Mouse (Mus musculus) lung, embryonic 14.5 days (tissue): ENCODE results near the gene Nicn1. TPM values are rescaled to one million over a fixed set of nuclear protein-coding genes. Genes with fewer than 3 reads are reported as not detected.
"Not testable (repeated sequence)": the region's sequence is repeated elsewhere in the genome, so short reads cannot be mapped to it uniquely, and the experiment has no call there.

Experiments
- ATAC-seq: fragments of 200-750 bp; cut with Nextera tagmentation; 2 replicates; pipeline ENCODE4 v1.8.0; 2017; ENCODE audit warnings: mild to moderate bottlenecking, moderate TSS enrichment, moderate library complexity; ENCODE audit not compliant: insufficient read depth
- DNase-seq: peaks from one replicate; pipeline ENCODE4 v3.0.0-alpha.2; 2015
- H3K27ac ChIP-seq: fragments of 300-500 bp; sonication (generic); 2 replicates; pipeline ENCODE4 v1.5.1; 2014; ENCODE audit warnings: low read depth, mild to moderate bottlenecking, moderate library complexity
- H3K27me3 ChIP-seq: fragments of 300-500 bp; sonication (generic); 2 replicates; pipeline ENCODE4 v1.6.1; 2014; ENCODE audit warnings: low read length, control low read depth; ENCODE audit not compliant: insufficient read depth
- H3K36me3 ChIP-seq: fragments of 300-500 bp; sonication (generic); 2 replicates; pipeline ENCODE4 v1.6.1; 2014; ENCODE audit warnings: control low read depth; ENCODE audit not compliant: insufficient read depth
- H3K4me1 ChIP-seq: fragments of 300-500 bp; sonication (generic); 2 replicates; pipeline ENCODE4 v1.6.1; 2014; ENCODE audit warnings: antibody characterized with exemption, control low read depth; ENCODE audit not compliant: insufficient read depth
- H3K4me2 ChIP-seq: fragments of 300-500 bp; sonication (generic); 2 replicates; pipeline ENCODE4 v1.6.1; 2014; ENCODE audit warnings: mild to moderate bottlenecking
- H3K4me3 ChIP-seq: fragments of 300-500 bp; sonication (generic); 2 replicates; pipeline ENCODE4 v1.5.1; 2014; ENCODE audit warnings: low read depth, low read length
- H3K9ac ChIP-seq: fragments of 300-500 bp; sonication (generic); 2 replicates; pipeline ENCODE4 v1.6.1; 2014
- H3K9me3 ChIP-seq: fragments of 300-500 bp; sonication (generic); 2 replicates; pipeline ENCODE4 v1.6.1; 2016; ENCODE audit warnings: low read depth, low read length, control low read depth
- CTCF ChIP-seq: IDR thresholded peaks from 2 replicates; pipeline ENCODE4 v1.5.1; 2016; ENCODE audit warnings: antibody characterized with exemption, low read depth
- whole genome bisulfite sequencing: fragments of 180-500 bp; shearing (Covaris S2); extraction: QIAGEN DNeasy Blood & Tissue Kit; methylation state at CpG from one replicate; pipeline ENCODE4 v1.1.7; 2014; 5-methylcytosine and 5-hydroxymethylcytosine counted together
- polyA plus RNA-seq: library from polyadenylated mRNA; unstranded; fragments of >200 nt; fragmentation: Nextera tagmentation; extraction: Ambion mirVana; gene quantifications from 2 replicates; pipeline ENCODE4 v1.2.1, GENCODE M21; 2014

Nicn1 gene
- polyA plus RNA-seq, 1 experiment from 2014 or later: 33.1 TPM

- DNase-seq (peak; percentile 34), ATAC-seq (no peak)
- WGBS: 56% methylated on average over 7 of the region's 7 CpGs
- Histone ChIP-seq H3K36me3 (no peaks in the 10 kb centered on the region), H3K4me2 (no peak overlapping the region), H3K27me3 (no peaks in the 10 kb centered on the region), H3K4me1 (peaks cover 20% of the 10 kb centered on the region), H3K4me3 (no peak overlapping the region), H3K9me3 (no peaks in the 10 kb centered on the region), H3K9ac (no peak overlapping the region), H3K27ac (peak overlapping the region; percentile 18; the same call in 1 of the 2 replicates)
- TF ChIP-seq CTCF: no peak
Observed at GRCm38 (mm10) chr9:108267691-108268090, 22.5 kb upstream of the Nicn1 start.

- H3K4me2 ChIP-seq, H3K27ac ChIP-seq, H3K36me3 ChIP-seq, H3K4me3 ChIP-seq, H3K27me3 ChIP-seq, H3K9me3 ChIP-seq, H3K9ac ChIP-seq, ATAC-seq, DNase-seq: not testable (repeated sequence)
- WGBS: 62% methylated on average over 6 of the region's 7 CpGs
- H3K4me1 ChIP-seq: peaks cover 20% of the 10 kb centered on the region
Observed at GRCm38 (mm10) chr9:108268701-108269100, 21.5 kb upstream of the Nicn1 start.

- no peaks in the 10 kb centered on the region for H3K36me3 ChIP-seq
- peaks cover 6% of the 10 kb centered on the region; the same call in 1 of the 2 replicates for H3K4me1 ChIP-seq
- no peak for DNase-seq
- H3K9ac ChIP-seq: no peak overlapping the region
- no peak overlapping the region for H3K4me3 ChIP-seq
- TF ChIP-seq CTCF: no peak
- no peaks in the 10 kb centered on the region for H3K27me3 ChIP-seq
- 27% methylated on average over 2 of the region's 2 CpGs for WGBS
- no peak for ATAC-seq
- no peaks in the 10 kb centered on the region for H3K9me3 ChIP-seq
- H3K27ac ChIP-seq: peak overlapping the region; percentile 36; the same call in 1 of the 2 replicates
- H3K4me2 ChIP-seq: no peak overlapping the region
Observed at GRCm38 (mm10) chr9:108271941-108272340, 18.3 kb upstream of the Nicn1 start.

GRCm38 (mm10) chr9:108272691-108273090, 17.5 kb upstream of the Nicn1 start:
- Histone ChIP-seq H3K4me2 (no peak overlapping the region), H3K27ac (peak overlapping the region; percentile 7; the same call in 1 of the 2 replicates), H3K9ac (no peak overlapping the region), H3K4me3 (no peak overlapping the region), H3K9me3 (no peaks in the 10 kb centered on the region), H3K4me1 (peaks cover 6% of the 10 kb centered on the region; the same call in 1 of the 2 replicates), H3K36me3 (no peaks in the 10 kb centered on the region), H3K27me3 (no peaks in the 10 kb centered on the region)
- 34% methylated on average over 5 of the region's 5 CpGs for WGBS
- no peak for TF ChIP-seq CTCF
- ATAC-seq (0 out of 2 replicates have a peak, but pooled peaks have one; percentile 15), DNase-seq (no peak)

GRCm38 (mm10) chr9:108273485-108273884, 16.7 kb upstream of the Nicn1 start:
- peaks cover 6% of the 10 kb centered on the region; the same call in 1 of the 2 replicates for H3K4me1 ChIP-seq
- DNase-seq: no peak
- TF ChIP-seq CTCF: no peak
- H3K27ac ChIP-seq: peak overlapping the region; percentile 51; the same call in 1 of the 2 replicates
- H3K27me3 ChIP-seq: no peaks in the 10 kb centered on the region
- WGBS: 39% methylated on average over 4 of the region's 4 CpGs
- H3K4me3 ChIP-seq: no peak overlapping the region
- no peak overlapping the region for H3K4me2 ChIP-seq
- ATAC-seq: no peak
- no peaks in the 10 kb centered on the region for H3K9me3 ChIP-seq
- H3K36me3 ChIP-seq: no peaks in the 10 kb centered on the region
- H3K9ac ChIP-seq: no peak overlapping the region

GRCm38 (mm10) chr9:108274476-108275330, 15.5 kb upstream of the Nicn1 start:
- H3K27ac ChIP-seq: no peak overlapping the region
- WGBS: 64% methylated on average over 5 of the region's 5 CpGs
- no peak for ATAC-seq
- no peaks in the 10 kb centered on the region for H3K9me3 ChIP-seq
- no peaks in the 10 kb centered on the region for H3K36me3 ChIP-seq
- DNase-seq: no peak
- H3K4me3 ChIP-seq: no peak overlapping the region
- no peaks in the 10 kb centered on the region for H3K27me3 ChIP-seq
- H3K4me2 ChIP-seq: no peak overlapping the region
- no peak for TF ChIP-seq CTCF
- no peak overlapping the region for H3K9ac ChIP-seq
- H3K4me1 ChIP-seq: peaks cover 6% of the 10 kb centered on the region; the same call in 1 of the 2 replicates

- peaks cover 9% of the 10 kb centered on the region; the same call in 1 of the 2 replicates for H3K4me1 ChIP-seq
- H3K36me3 ChIP-seq: no peaks in the 10 kb centered on the region
- H3K4me3 ChIP-seq: no peak overlapping the region
- ATAC-seq (no peak), DNase-seq (no peak)
- no peak for TF ChIP-seq CTCF
- H3K27me3 ChIP-seq: no peaks in the 10 kb centered on the region
- no peak overlapping the region for H3K9ac ChIP-seq
- H3K4me2 ChIP-seq: no peak overlapping the region
- 19% methylated on average over 6 of the region's 6 CpGs for WGBS
- no peaks in the 10 kb centered on the region for H3K9me3 ChIP-seq
- H3K27ac ChIP-seq: no peak overlapping the region
Observed at GRCm38 (mm10) chr9:108275331-108275659, 14.9 kb upstream of the Nicn1 start.
